In the genomic region with DNA sequence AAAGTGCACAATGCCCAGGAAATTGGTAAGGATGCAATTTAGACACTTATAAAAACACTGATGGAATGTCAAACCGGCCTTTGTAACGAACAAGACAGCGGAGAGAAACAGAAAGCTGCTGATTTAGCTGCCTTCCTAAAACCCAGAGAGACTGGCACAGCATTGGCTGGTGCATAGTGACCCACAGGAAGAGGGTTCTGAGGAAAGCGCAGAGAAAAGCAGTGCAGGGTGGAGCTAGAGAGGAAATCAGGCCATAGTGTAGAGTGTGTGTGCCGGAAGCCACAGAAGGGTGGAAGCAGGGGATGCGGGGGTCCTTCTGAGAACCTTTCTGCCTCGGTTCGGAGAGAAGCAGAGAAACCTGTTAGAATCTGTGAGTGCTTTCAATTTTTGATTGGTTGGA, we compare ENCODE assay signal across 17 mouse cellular contexts. TPM values are rescaled to one million over a fixed set of nuclear protein-coding genes. Genes with fewer than 3 reads are reported as not detected.
DNase-seq lines count a peak whose midpoint lies in the region; ATAC-seq lines count a peak whose summit lies in the region.
"Had no signal": no experiment of that assay in that cellular context is flagged by ENCODE, and none has a peak within 500 bp of the region (broad histone marks: within the 10 kb centered on the region; RNA-seq: fewer than 3 reads in every experiment).

No protein-coding gene starts in this region.

- 89% methylated on average over 8 of the region's 8 CpGs for WGBS in embryonic facial prominence, embryonic 10.5 days

- peak; percentile 95 for ATAC-seq in CD4-positive, CD25-positive, alpha-beta regulatory T cell, adult 4 months
- peak; percentile 63 for ATAC-seq in inflammation-experienced regulatory T-cells, adult 6 months
- ATAC-seq: forebrain, postnatal 0 days; midbrain, embryonic 15.5 days had no signal

- no peaks in the 10 kb centered on the region for H3K27me3 ChIP-seq in splenic B cell, adult 2 months (ENCODE audit: control insufficient read depth, insufficient read depth, low read length, poor library complexity, severe bottlenecking)
- H3K27me3 ChIP-seq in embryonic facial prominence, embryonic 10.5 days (replicated peaks; ENCODE audit: low read depth, poor library complexity, severe bottlenecking): peaks cover 16% of the 10 kb centered on the region
- H3K27me3 ChIP-seq: embryonic facial prominence, embryonic 15.5 days had no signal

- no peaks in the 10 kb centered on the region for H3K36me3 ChIP-seq in splenic B cell, adult 2 months (ENCODE audit: control insufficient read depth, insufficient read depth, low read length, poor library complexity, severe bottlenecking)
- H3K36me3 ChIP-seq in embryonic facial prominence, embryonic 10.5 days (replicated peaks): no peaks in the 10 kb centered on the region
- H3K36me3 ChIP-seq: embryonic facial prominence, embryonic 15.5 days; G1E; limb, embryonic 10.5 days; midbrain, embryonic 15.5 days had no signal

- no peak overlapping the region for H3K4me3 ChIP-seq in embryonic facial prominence, embryonic 10.5 days
- H3K4me3 ChIP-seq: embryonic facial prominence, embryonic 15.5 days; limb, embryonic 10.5 days; midbrain, embryonic 15.5 days had no signal

- DNase-seq in CD4-positive helper T cell, adult 2 months (ENCODE audit: low read depth, low spot score): peak; percentile 63
- DNase-seq in splenic B cell, adult 2 months (ENCODE audit: low read depth, low spot score): peak; percentile 40
- DNase-seq in cerebellum, adult 18-20 months: no peak
- DNase-seq in layer of hippocampus, postnatal 25 days (ENCODE audit: extremely low spot score in 1 of 2, low spot score in 1 of 2): no peak
- no peak for DNase-seq in embryonic facial prominence, embryonic 10.5 days (ENCODE audit: low spot score)
- DNase-seq: cerebellum, postnatal 36 days; forebrain, postnatal 0 days; kidney, adult 18-20 months; lung, postnatal 10 days; right cerebral cortex, postnatal 4 days had no signal

- H3K4me1 ChIP-seq in embryonic facial prominence, embryonic 10.5 days: 0 out of 2 replicates have a peak, but pooled peaks cover 2% of the 10 kb centered on the region
- H3K4me1 ChIP-seq: embryonic facial prominence, embryonic 15.5 days; limb, embryonic 10.5 days; midbrain, embryonic 15.5 days had no signal

- no peak overlapping the region for H3K27ac ChIP-seq in embryonic facial prominence, embryonic 10.5 days (replicated peaks)
- H3K27ac ChIP-seq: embryonic facial prominence, embryonic 15.5 days; limb, embryonic 10.5 days; midbrain, embryonic 15.5 days had no signal

- H3K9me3 ChIP-seq in embryonic facial prominence, embryonic 10.5 days: no peaks in the 10 kb centered on the region
- H3K9me3 ChIP-seq: embryonic facial prominence, embryonic 15.5 days; G1E; limb, embryonic 10.5 days; midbrain, embryonic 15.5 days had no signal

RNA-seq across cellular contexts. Expression of a gene that starts 6.2 kb away (rescaled TPM):
- under 1 TPM in 1 of 2 experiments, not detected in 1; 0.49 TPM for polyA plus RNA-seq in CD4-positive, CD25-positive, alpha-beta regulatory T cell, adult 4 months (2017; shearing (Covaris generic))
- polyA plus RNA-seq in inflammation-experienced regulatory T-cells, adult 6 months (2017; shearing (Covaris generic)): not detected
- 1 to 10 TPM in 1 of 2 experiments, under 1 TPM in 1; 0.47 to 1.2 TPM for total RNA-seq in layer of hippocampus, postnatal 25 days (2021)
- 0.16 TPM in 1 of 2 replicates, not detected in the other for polyA plus RNA-seq in embryonic facial prominence, embryonic 10.5 days (2016; fragmentation: Nextera tagmentation; extraction: Ambion mirVana)
- total RNA-seq: heart, postnatal 25 days had no signal
- polyA plus RNA-seq: embryonic facial prominence, embryonic 15.5 days; G1E; limb, embryonic 10.5 days had no signal

RNA-seq across cellular contexts. Expression of a gene that starts 7.1 kb away (rescaled TPM):
- 10 to 100 TPM; 17.0 to 23.7 TPM for polyA plus RNA-seq in CD4-positive, CD25-positive, alpha-beta regulatory T cell, adult 4 months (2017; shearing (Covaris generic))
- polyA plus RNA-seq in inflammation-experienced regulatory T-cells, adult 6 months (2017; shearing (Covaris generic)): 10 to 100 TPM; 17.8 to 31.2 (median 26.3) TPM
- 10 to 100 TPM; 70.7 to 75.2 TPM for total RNA-seq in layer of hippocampus, postnatal 25 days (2021)
- polyA plus RNA-seq in embryonic facial prominence, embryonic 10.5 days (2016; fragmentation: Nextera tagmentation; extraction: Ambion mirVana): 6.1 and 7.1 TPM in 2 replicates

Comparison
In these comparisons a context has a peak if more than half of its experiments do, and no peak if none do; other contexts are left out.
1. DNase-seq: peak in CD4-positive helper T cell, adult 2 months (single experiment) and splenic B cell, adult 2 months (single experiment); none in cerebellum, adult 18-20 months (0 of 2), layer of hippocampus, postnatal 25 days (0 of 2) and embryonic facial prominence, embryonic 10.5 days (single experiment).